Mouse (Mus musculus) neural tube, embryonic 15.5 days (tissue): ENCODE results near the gene Cacna1i. TPM values are rescaled to one million over a fixed set of nuclear protein-coding genes. Genes with fewer than 3 reads are reported as not detected.

Experiments
- ATAC-seq: fragments of 200-750 bp; cut with Nextera tagmentation; 2 replicates; pipeline ENCODE4 v1.8.0; 2017; ENCODE audit warnings: mild to moderate bottlenecking, moderate TSS enrichment, moderate library complexity; ENCODE audit not compliant: low FRiP score
- H3K27ac ChIP-seq: fragments of 300-500 bp; sonication (generic); replicated peaks from 2 replicates; pipeline ENCODE4 v1.5.1; 2015; ENCODE audit warnings: mild to moderate bottlenecking, inconsistent platforms
- H3K27me3 ChIP-seq: fragments of 300-500 bp; sonication (generic); replicated peaks from 2 replicates; pipeline ENCODE4 v1.6.1; 2015; ENCODE audit warnings: inconsistent platforms
- H3K36me3 ChIP-seq: fragments of 300-500 bp; sonication (generic); 2 replicates; pipeline ENCODE4 v1.6.1; 2015; ENCODE audit warnings: inconsistent platforms
- H3K4me1 ChIP-seq: fragments of 300-500 bp; sonication (generic); 2 replicates; pipeline ENCODE4 v1.6.1; 2015; ENCODE audit warnings: inconsistent platforms
- H3K4me2 ChIP-seq: fragments of 300-500 bp; sonication (generic); 2 replicates; pipeline ENCODE4 v1.6.1; 2015; ENCODE audit warnings: inconsistent platforms, mild to moderate bottlenecking, moderate library complexity
- H3K4me3 ChIP-seq: fragments of 300-500 bp; sonication (generic); replicated peaks from 2 replicates; pipeline ENCODE4 v1.5.1; 2015; ENCODE audit warnings: mild to moderate bottlenecking, inconsistent platforms
- H3K9ac ChIP-seq: fragments of 300-500 bp; sonication (generic); replicated peaks from 2 replicates; pipeline ENCODE4 v1.6.1; 2015; ENCODE audit warnings: mild to moderate bottlenecking, inconsistent platforms
- H3K9me3 ChIP-seq: fragments of 300-500 bp; sonication (generic); replicated peaks from 2 replicates; pipeline ENCODE4 v1.6.1; 2016; ENCODE audit warnings: inconsistent platforms
- WGBS: fragments of 180-500 bp; shearing (Covaris S2); methylation state at CpG from one replicate; pipeline ENCODE4 v1.1.7; 2015; ENCODE audit warnings: mixed read lengths; 5-methylcytosine and 5-hydroxymethylcytosine counted together
- polyA plus RNA-seq: library from polyadenylated mRNA; unstranded; fragments of >200 nt; fragmentation: Nextera tagmentation; extraction: Ambion mirVana; gene quantifications from 2 replicates; pipeline ENCODE4 v1.2.1, GENCODE M21; 2015

Cacna1i gene
- polyA plus RNA-seq, 1 experiment from 2014 or later, result 0.79 TPM

GRCm38 (mm10) chr15:80318543-80319255 is 31.7 kb downstream of the Cacna1i start:
- no peak overlapping the region for H3K4me3 ChIP-seq
- no peak overlapping the region for H3K4me2 ChIP-seq
- H3K4me1 ChIP-seq, result peaks cover 23% of the 10 kb centered on the region
- H3K27ac ChIP-seq, result no peak overlapping the region
- H3K9ac ChIP-seq, result no peak overlapping the region
- WGBS, result 11% methylated on average over 11 of the region's 11 CpGs
- H3K27me3 ChIP-seq, result no peaks in the 10 kb centered on the region
- H3K36me3 ChIP-seq, result no peaks in the 10 kb centered on the region
- no peaks in the 10 kb centered on the region for H3K9me3 ChIP-seq
- ATAC-seq, result no peak

GRCm38 (mm10) chr15:80319315-80319714 is 32.3 kb downstream of the Cacna1i start:
- Histone ChIP-seq H3K27ac (no peak overlapping the region), H3K9me3 (no peaks in the 10 kb centered on the region), H3K36me3 (no peaks in the 10 kb centered on the region), H3K27me3 (no peaks in the 10 kb centered on the region), H3K4me3 (no peak overlapping the region), H3K4me1 (peaks cover 30% of the 10 kb centered on the region), H3K4me2 (no peak overlapping the region), H3K9ac (no peak overlapping the region)
- no peak for ATAC-seq
- WGBS, result 63% methylated on average over 2 of the region's 2 CpGs

- no peak overlapping the region for H3K4me3 ChIP-seq
- H3K36me3 ChIP-seq, result no peaks in the 10 kb centered on the region
- H3K4me1 ChIP-seq, result peaks cover 30% of the 10 kb centered on the region
- 86% methylated on average over 6 of the region's 6 CpGs for WGBS
- H3K9ac ChIP-seq, result no peak overlapping the region
- no peak for ATAC-seq
- H3K27me3 ChIP-seq, result no peaks in the 10 kb centered on the region
- H3K27ac ChIP-seq, result no peak overlapping the region
- H3K4me2 ChIP-seq, result no peak overlapping the region
- no peaks in the 10 kb centered on the region for H3K9me3 ChIP-seq
These were observed 32.9 kb downstream of the Cacna1i start for GRCm38 (mm10) chr15:80319921-80320320.

GRCm38 (mm10) chr15:80325207-80325606 is 38.2 kb downstream of the Cacna1i start:
- no peak for ATAC-seq
- WGBS, result 76% methylated on average over 2 of the region's 2 CpGs
- no peak overlapping the region for H3K4me3 ChIP-seq
- H3K9me3 ChIP-seq, result no peaks in the 10 kb centered on the region
- no peaks in the 10 kb centered on the region for H3K36me3 ChIP-seq
- H3K9ac ChIP-seq, result no peak overlapping the region
- peaks cover 14% of the 10 kb centered on the region for H3K4me1 ChIP-seq
- no peak overlapping the region for H3K27ac ChIP-seq
- H3K27me3 ChIP-seq, result no peaks in the 10 kb centered on the region
- no peak overlapping the region for H3K4me2 ChIP-seq

GRCm38 (mm10) chr15:80325756-80326155 is 38.7 kb downstream of the Cacna1i start:
- Histone ChIP-seq H3K4me1 (peaks cover 14% of the 10 kb centered on the region), H3K27me3 (no peaks in the 10 kb centered on the region), H3K9ac (no peak overlapping the region), H3K4me3 (no peak overlapping the region), H3K27ac (no peak overlapping the region), H3K36me3 (no peaks in the 10 kb centered on the region), H3K4me2 (no peak overlapping the region), H3K9me3 (no peaks in the 10 kb centered on the region)
- 75% methylated on average over 9 of the region's 9 CpGs for WGBS
- no peak for ATAC-seq

GRCm38 (mm10) chr15:80326947-80327346 is 39.9 kb downstream of the Cacna1i start:
- Histone ChIP-seq H3K27me3 (no peaks in the 10 kb centered on the region), H3K9me3 (no peaks in the 10 kb centered on the region), H3K9ac (no peak overlapping the region), H3K4me3 (no peak overlapping the region), H3K36me3 (no peaks in the 10 kb centered on the region), H3K27ac (no peak overlapping the region), H3K4me1 (peaks cover 14% of the 10 kb centered on the region), H3K4me2 (no peak overlapping the region)
- ATAC-seq, result no peak
- 84% methylated on average over 4 of the region's 4 CpGs for WGBS

GRCm38 (mm10) chr15:80327743-80328540 is 40.9 kb downstream of the Cacna1i start:
- WGBS, result 86% methylated on average over 13 of the region's 13 CpGs
- H3K27me3 ChIP-seq, result no peaks in the 10 kb centered on the region
- no peak overlapping the region for H3K4me3 ChIP-seq
- H3K4me2 ChIP-seq, result no peak overlapping the region
- peaks cover 11% of the 10 kb centered on the region for H3K4me1 ChIP-seq
- H3K9me3 ChIP-seq, result no peaks in the 10 kb centered on the region
- no peaks in the 10 kb centered on the region for H3K36me3 ChIP-seq
- no peak for ATAC-seq
- no peak overlapping the region for H3K9ac ChIP-seq
- H3K27ac ChIP-seq, result no peak overlapping the region

GRCm38 (mm10) chr15:80330276-80330675 is 43.2 kb downstream of the Cacna1i start:
- no peaks in the 10 kb centered on the region for H3K36me3 ChIP-seq
- 58% methylated on average over 3 of the region's 3 CpGs for WGBS
- no peak overlapping the region for H3K4me2 ChIP-seq
- no peak overlapping the region for H3K4me3 ChIP-seq
- no peaks in the 10 kb centered on the region for H3K4me1 ChIP-seq
- no peak overlapping the region for H3K9ac ChIP-seq
- no peaks in the 10 kb centered on the region for H3K27me3 ChIP-seq
- ATAC-seq, result no peak
- H3K9me3 ChIP-seq, result no peaks in the 10 kb centered on the region
- H3K27ac ChIP-seq, result no peak overlapping the region

- Histone ChIP-seq H3K4me3 (no peak overlapping the region), H3K36me3 (no peaks in the 10 kb centered on the region), H3K27ac (no peak overlapping the region), H3K9me3 (no peaks in the 10 kb centered on the region), H3K4me1 (no peaks in the 10 kb centered on the region), H3K4me2 (no peak overlapping the region), H3K9ac (no peak overlapping the region), H3K27me3 (no peaks in the 10 kb centered on the region)
- ATAC-seq, result no peak
- WGBS, result 87% methylated on average over 10 of the region's 10 CpGs
These were observed 47.7 kb downstream of the Cacna1i start for GRCm38 (mm10) chr15:80334766-80335165.

- H3K27ac ChIP-seq, result no peak overlapping the region
- H3K4me2 ChIP-seq, result no peak overlapping the region
- no peak overlapping the region for H3K4me3 ChIP-seq
- no peaks in the 10 kb centered on the region for H3K36me3 ChIP-seq
- no peaks in the 10 kb centered on the region for H3K27me3 ChIP-seq
- ATAC-seq, result no peak
- H3K4me1 ChIP-seq, result no peaks in the 10 kb centered on the region
- 75% methylated on average over 7 of the region's 7 CpGs for WGBS
- no peak overlapping the region for H3K9ac ChIP-seq
- H3K9me3 ChIP-seq, result no peaks in the 10 kb centered on the region
These were observed 48.2 kb downstream of the Cacna1i start for GRCm38 (mm10) chr15:80335196-80335595.

- H3K27me3 ChIP-seq, result no peaks in the 10 kb centered on the region
- no peak for ATAC-seq
- H3K4me1 ChIP-seq, result no peaks in the 10 kb centered on the region
- H3K27ac ChIP-seq, result no peak overlapping the region
- H3K36me3 ChIP-seq, result no peaks in the 10 kb centered on the region
- H3K4me2 ChIP-seq, result no peak overlapping the region
- 85% methylated on average over 2 of the region's 2 CpGs for WGBS
- H3K9ac ChIP-seq, result no peak overlapping the region
- H3K4me3 ChIP-seq, result no peak overlapping the region
- no peaks in the 10 kb centered on the region for H3K9me3 ChIP-seq
These were observed 53.3 kb downstream of the Cacna1i start for GRCm38 (mm10) chr15:80340348-80340747.

GRCm38 (mm10) chr15:80342394-80342793 is 55.4 kb downstream of the Cacna1i start:
- ATAC-seq, result no peak

More at GRCm38 (mm10) chr15:80342394-80342793, 55.4 kb downstream of the Cacna1i start:
- Histone ChIP-seq H3K4me2 (no peak overlapping the region), H3K27ac (no peak overlapping the region), H3K4me3 (no peak overlapping the region), H3K4me1 (peaks cover 11% of the 10 kb centered on the region), H3K27me3 (no peaks in the 10 kb centered on the region), H3K9ac (no peak overlapping the region), H3K36me3 (no peaks in the 10 kb centered on the region), H3K9me3 (no peaks in the 10 kb centered on the region)
- WGBS, result 77% methylated on average over 4 of the region's 4 CpGs
